Mouse (Mus musculus) heart, postnatal 0 days (tissue): ENCODE results near the gene Ugt1a6b. TPM values are rescaled to one million over a fixed set of nuclear protein-coding genes. Genes with fewer than 3 reads are reported as not detected.

Experiments used
- ATAC-seq: fragments of 200-750 bp; cut with Nextera tagmentation; 2 replicates; pipeline ENCODE4 v1.8.0; 2017; ENCODE audit warnings: low read depth, moderate number of reproducible peaks, moderate library complexity; ENCODE audit not compliant: insufficient read depth
- DNase-seq: peaks from one replicate; pipeline ENCODE4 v3.0.0-alpha.2; 2016; ENCODE audit warnings: low spot score
- H3K27ac ChIP-seq: fragments of 300-500 bp; sonication (generic); 2 replicates; pipeline ENCODE4 v1.5.1; 2014; ENCODE audit warnings: low read depth, mild to moderate bottlenecking
- H3K27me3 ChIP-seq: fragments of 300-500 bp; sonication (generic); 2 replicates; pipeline ENCODE4 v1.6.1; 2014; ENCODE audit warnings: low read length, mixed read lengths; ENCODE audit not compliant: control insufficient read depth, insufficient read depth
- H3K36me3 ChIP-seq: fragments of 300-500 bp; sonication (generic); replicated peaks from 2 replicates; pipeline ENCODE4 v1.6.1; 2014; ENCODE audit warnings: low read length, mixed read lengths; ENCODE audit not compliant: control insufficient read depth, insufficient read depth
- H3K4me1 ChIP-seq: fragments of 300-500 bp; sonication (generic); 2 replicates; pipeline ENCODE4 v1.6.1; 2014; ENCODE audit warnings: antibody characterized with exemption; ENCODE audit not compliant: control insufficient read depth, insufficient read depth
- H3K4me2 ChIP-seq: fragments of 300-500 bp; sonication (generic); 2 replicates; pipeline ENCODE4 v1.6.1; 2014; ENCODE audit warnings: low read depth, mild to moderate bottlenecking, low read length, moderate library complexity
- H3K4me3 ChIP-seq: fragments of 300-500 bp; sonication (generic); 2 replicates; pipeline ENCODE4 v1.5.1; 2014; ENCODE audit warnings: low read depth, low read length
- H3K9ac ChIP-seq: fragments of 300-500 bp; sonication (generic); replicated peaks from 2 replicates; pipeline ENCODE4 v1.6.1; 2014; ENCODE audit warnings: low read depth, low read length, mixed read lengths
- H3K9me3 ChIP-seq: fragments of 300-500 bp; sonication (generic); replicated peaks from 2 replicates; pipeline ENCODE4 v1.6.1; 2016; ENCODE audit warnings: low read length; ENCODE audit not compliant: control insufficient read depth
- CTCF ChIP-seq: IDR thresholded peaks from 2 replicates; pipeline ENCODE4 v1.5.1; 2016; ENCODE audit warnings: antibody characterized with exemption, control low read depth, low read depth
- EP300 ChIP-seq: IDR thresholded peaks from 2 replicates; pipeline ENCODE4 v1.6.1; 2016; ENCODE audit warnings: antibody characterized with exemption, low read depth
- WGBS: fragments of 180-500 bp; shearing (Covaris S2); extraction: QIAGEN DNeasy Blood & Tissue Kit; methylation state at CpG from one replicate; pipeline ENCODE4 v1.1.7; 2014; 5-methylcytosine and 5-hydroxymethylcytosine counted together
- polyA plus RNA-seq: library from polyadenylated mRNA; unstranded; fragments of >200 nt; fragmentation: Nextera tagmentation; extraction: Ambion mirVana; gene quantifications from 2 replicates; pipeline ENCODE4 v1.2.1, GENCODE M21; 2015
- total RNA-seq: library from RNA; depleted of rRNA; stranded (reverse); fragments of >200 nt; gene quantifications from 2 replicates; pipeline ENCODE4 v1.2.3, GENCODE M21; 2014; ENCODE audit warnings: low replicate concordance; rRNA removed

Ugt1a6b gene
- total and polyA plus RNA-seq, 2 experiments from 2014 or later = 0.19 TPM; not detected in 1

DNA sequence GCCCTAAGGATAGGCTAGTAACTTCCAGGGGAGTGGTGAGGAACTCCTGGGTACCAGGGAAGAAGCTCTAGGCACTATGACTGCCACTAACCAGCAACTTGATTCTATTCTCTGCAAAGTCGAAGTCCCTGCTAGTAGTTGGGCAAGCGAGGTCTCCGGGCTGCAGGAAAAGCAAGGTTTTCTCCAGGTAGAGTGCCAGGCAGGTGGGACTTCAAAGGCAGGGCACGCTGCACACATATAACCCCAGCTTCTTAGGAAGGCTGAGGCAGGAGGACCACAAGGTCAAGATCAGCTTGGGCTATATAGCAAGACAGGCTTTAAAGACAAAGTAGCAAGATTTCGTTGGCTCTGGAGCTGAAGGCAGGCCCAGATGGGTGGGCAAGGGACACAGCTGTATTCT, 160.7 kb downstream of the Ugt1a6b start:
- no peaks in the 10 kb centered on the region for H3K9me3 ChIP-seq
- no peak overlapping the region for H3K9ac ChIP-seq
- peaks cover 93% of the 10 kb centered on the region for H3K36me3 ChIP-seq
- H3K4me1 ChIP-seq = peaks cover 16% of the 10 kb centered on the region
- no peak for TF ChIP-seq EP300
- ATAC-seq (no peak), DNase-seq (no peak)
- no peak overlapping the region for H3K4me3 ChIP-seq
- no peak overlapping the region for H3K27ac ChIP-seq
- no peak overlapping the region for H3K4me2 ChIP-seq
- no peaks in the 10 kb centered on the region for H3K27me3 ChIP-seq
- WGBS = 90% methylated on average over 5 of the region's 5 CpGs

DNA sequence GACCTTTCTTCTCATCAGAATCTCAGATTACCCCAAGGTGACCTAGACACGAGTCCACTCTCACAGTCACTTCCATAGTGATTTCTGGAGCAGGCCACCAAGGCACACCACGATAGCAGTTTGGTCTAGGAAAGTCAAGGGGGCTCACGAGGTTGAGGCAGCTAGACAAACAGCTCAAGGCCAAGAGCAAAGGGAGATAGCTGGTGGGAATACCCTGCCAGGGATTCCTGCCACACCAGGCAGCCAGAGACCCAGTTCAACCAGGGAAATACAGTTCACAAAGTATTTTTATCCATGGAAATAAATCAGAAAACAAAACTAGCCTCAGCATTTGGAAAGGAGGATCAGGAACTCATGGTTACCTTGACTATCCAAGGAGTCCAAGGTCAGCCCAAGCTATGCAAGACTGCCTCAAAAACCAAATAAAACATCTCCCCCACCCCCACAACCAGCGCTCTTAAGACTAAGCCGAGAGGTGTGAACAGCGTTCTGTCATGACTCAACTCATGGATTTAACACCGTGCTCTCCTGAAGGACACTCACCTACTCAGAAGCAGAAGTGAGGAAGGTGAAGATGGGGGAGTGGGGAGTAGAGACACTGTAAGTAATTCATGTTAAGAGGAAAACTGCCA, 161.3 kb downstream of the Ugt1a6b start:
- peaks cover 10% of the 10 kb centered on the region for H3K4me1 ChIP-seq
- 74% methylated on average over 7 of the region's 7 CpGs for WGBS
- TF ChIP-seq CTCF = no peak
- no peak for TF ChIP-seq EP300
- H3K27ac ChIP-seq = no peak overlapping the region
- no peak overlapping the region for H3K4me3 ChIP-seq
- DNase-seq (no peak), ATAC-seq (no peak)
- H3K27me3 ChIP-seq = no peaks in the 10 kb centered on the region
- no peaks in the 10 kb centered on the region for H3K9me3 ChIP-seq
- no peak overlapping the region for H3K4me2 ChIP-seq
- no peak overlapping the region for H3K9ac ChIP-seq
- peaks cover 99% of the 10 kb centered on the region for H3K36me3 ChIP-seq

GRCm38 (mm10) chr1:88264869-88265240, 161.8 kb downstream of the Ugt1a6b start:
- no peak for ATAC-seq
- 67% methylated on average over 4 of the region's 4 CpGs for WGBS

DNA sequence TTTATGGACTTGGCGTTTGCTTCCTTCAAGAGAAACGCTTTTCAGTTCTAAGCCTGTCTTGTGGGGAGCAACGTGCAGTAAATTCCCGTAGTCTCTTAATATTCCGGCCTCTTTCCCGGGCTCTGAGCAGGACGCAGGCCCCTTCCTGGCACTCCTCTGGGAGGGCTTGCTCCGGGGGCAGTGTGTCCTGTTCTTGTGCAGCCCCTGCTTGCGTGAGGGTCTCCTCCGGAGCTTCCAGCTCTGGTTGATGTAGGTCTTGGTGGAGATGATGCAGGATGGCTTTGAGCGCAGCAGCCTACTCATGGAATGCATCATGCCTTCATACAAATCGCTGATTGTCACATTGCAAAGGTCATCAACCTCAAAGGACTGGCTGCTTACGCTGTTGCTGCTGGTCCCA, 163.1 kb downstream of the Ugt1a6b start:
- no peak overlapping the region for H3K4me2 ChIP-seq
- no peak overlapping the region for H3K27ac ChIP-seq
- 88% methylated on average over 13 of the region's 13 CpGs for WGBS
- no peaks in the 10 kb centered on the region for H3K27me3 ChIP-seq
- 0 out of 2 replicates have a peak, but pooled peaks cover 5% of the 10 kb centered on the region for H3K4me1 ChIP-seq
- H3K36me3 ChIP-seq = peaks cover 90% of the 10 kb centered on the region
- no peak overlapping the region for H3K4me3 ChIP-seq
- no peak overlapping the region for H3K9ac ChIP-seq
- DNase-seq (no peak), ATAC-seq (no peak)
- no peaks in the 10 kb centered on the region for H3K9me3 ChIP-seq
- TF ChIP-seq CTCF (no peak), EP300 (no peak)

More at GRCm38 (mm10) chr1:88264869-88265240, 161.8 kb downstream of the Ugt1a6b start:
- Histone ChIP-seq H3K4me1 (0 out of 2 replicates have a peak, but pooled peaks cover 5% of the 10 kb centered on the region), H3K4me2 (no peak overlapping the region), H3K4me3 (no peak overlapping the region), H3K9ac (no peak overlapping the region), H3K36me3 (peaks cover 99% of the 10 kb centered on the region), H3K27me3 (no peaks in the 10 kb centered on the region), H3K9me3 (no peaks in the 10 kb centered on the region), H3K27ac (no peak overlapping the region)
- TF ChIP-seq CTCF (no peak), EP300 (no peak)
- no peak for DNase-seq

DNA sequence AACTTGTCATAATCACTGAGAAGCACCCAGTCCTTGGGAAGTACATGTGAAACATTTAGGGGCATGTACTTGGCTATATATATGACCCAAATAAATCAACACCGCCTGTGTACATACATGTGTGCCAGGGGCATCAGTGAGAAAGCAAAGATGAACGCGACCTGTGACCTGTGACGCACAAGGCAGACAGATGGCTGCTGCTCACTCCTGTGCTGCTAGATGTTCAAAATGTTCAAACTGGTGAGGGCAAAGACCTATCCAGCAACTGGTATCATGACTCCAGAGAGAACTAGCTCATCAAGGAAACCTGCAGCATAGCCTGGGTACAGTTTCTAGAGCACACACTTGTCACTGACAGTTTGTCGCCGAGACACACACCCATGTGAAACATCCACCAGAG, 164.4 kb downstream of the Ugt1a6b start:
- 93% methylated on average over 6 of the region's 6 CpGs for WGBS
- H3K9me3 ChIP-seq = no peaks in the 10 kb centered on the region
- no peak overlapping the region for H3K9ac ChIP-seq
- no peak overlapping the region for H3K4me3 ChIP-seq
- H3K27me3 ChIP-seq = no peaks in the 10 kb centered on the region
- ATAC-seq (no peak), DNase-seq (no peak)
- H3K4me1 ChIP-seq = 0 out of 2 replicates have a peak, but pooled peaks cover 1% of the 10 kb centered on the region
- TF ChIP-seq CTCF (no peak), EP300 (no peak)
- no peak overlapping the region for H3K4me2 ChIP-seq
- H3K36me3 ChIP-seq = peaks cover 88% of the 10 kb centered on the region
- no peak overlapping the region for H3K27ac ChIP-seq

GRCm38 (mm10) chr1:88268070-88268469, 165.0 kb downstream of the Ugt1a6b start:
- Histone ChIP-seq H3K27me3 (no peaks in the 10 kb centered on the region), H3K4me3 (no peak overlapping the region), H3K4me1 (no peaks in the 10 kb centered on the region), H3K36me3 (peaks cover 88% of the 10 kb centered on the region), H3K27ac (no peak overlapping the region), H3K4me2 (no peak overlapping the region), H3K9ac (no peak overlapping the region), H3K9me3 (no peaks in the 10 kb centered on the region)
- ATAC-seq (no peak), DNase-seq (no peak)
- TF ChIP-seq EP300 (no peak), CTCF (no peak)
- 80% methylated on average over 6 of the region's 6 CpGs for whole genome bisulfite sequencing

Other genes with a start within 250 kb of the Ugt1a6b start
- gene Dgkd, start 250.0 kb upstream of the Ugt1a6b start, total RNA-seq = 37.3 and 40.5 TPM in 2 replicates
- gene Dgkd, start 250.0 kb upstream of the Ugt1a6b start, polyA plus RNA-seq = 12.4 and 14.1 TPM in 2 replicates
- 27.4 and 33.5 TPM in 2 replicates for gene Usp40, start 94.7 kb upstream of the Ugt1a6b start, total RNA-seq
- 15.7 and 18.6 TPM in 2 replicates for gene Usp40, start 94.7 kb upstream of the Ugt1a6b start, polyA plus RNA-seq
- not detected in 2 replicates for gene Ugt1a10, start 47.9 kb upstream of the Ugt1a6b start, total RNA-seq
- gene Ugt1a10, start 47.9 kb upstream of the Ugt1a6b start, polyA plus RNA-seq = not detected in 2 replicates
- gene Ugt1a9, start 32.5 kb upstream of the Ugt1a6b start, total RNA-seq = not detected in 2 replicates
- gene Ugt1a9, start 32.5 kb upstream of the Ugt1a6b start, polyA plus RNA-seq = not detected in 2 replicates
- not detected in 2 replicates for gene Ugt1a8, start 15.4 kb upstream of the Ugt1a6b start, total RNA-seq
- gene Ugt1a8, start 15.4 kb upstream of the Ugt1a6b start, polyA plus RNA-seq = not detected in 2 replicates
- 0.73 and 0.99 TPM in 2 replicates for gene Ugt1a7c, start 8.2 kb upstream of the Ugt1a6b start, total RNA-seq
- 1.8 and 1.9 TPM in 2 replicates for gene Ugt1a7c, start 8.2 kb upstream of the Ugt1a6b start, polyA plus RNA-seq
- 1.9 and 2.2 TPM in 2 replicates for gene Ugt1a6a, start 31.6 kb downstream of the Ugt1a6b start, total RNA-seq
- gene Ugt1a6a, start 31.6 kb downstream of the Ugt1a6b start, polyA plus RNA-seq = 0.66 and 1.0 TPM in 2 replicates
- not detected in 2 replicates for gene Ugt1a5, start 62.8 kb downstream of the Ugt1a6b start, total RNA-seq
- not detected in 2 replicates for gene Ugt1a5, start 62.8 kb downstream of the Ugt1a6b start, polyA plus RNA-seq
- gene Ugt1a2, start 97.3 kb downstream of the Ugt1a6b start, total RNA-seq = not detected in 2 replicates
- not detected in 2 replicates for gene Ugt1a2, start 97.3 kb downstream of the Ugt1a6b start, polyA plus RNA-seq
- gene Dnajb3, start 102.5 kb downstream of the Ugt1a6b start, total RNA-seq = 0.46 and 3.8 TPM in 2 replicates
- gene Dnajb3, start 102.5 kb downstream of the Ugt1a6b start, polyA plus RNA-seq = 2.7 and 3.2 TPM in 2 replicates
- gene Ugt1a1, start 108.7 kb downstream of the Ugt1a6b start, total RNA-seq = not detected in 2 replicates
- gene Ugt1a1, start 108.7 kb downstream of the Ugt1a6b start, polyA plus RNA-seq = 0.07 TPM in 1 of 2 replicates, not detected in the other
- gene Mroh2a, start 123.7 kb downstream of the Ugt1a6b start, total RNA-seq = not detected in 2 replicates
- gene Mroh2a, start 123.7 kb downstream of the Ugt1a6b start, polyA plus RNA-seq = 0.08 and 0.23 TPM in 2 replicates
- gene Hjurp, start 174.4 kb downstream of the Ugt1a6b start, total RNA-seq = 95.2 and 97.3 TPM in 2 replicates
- 28.0 and 29.3 TPM in 2 replicates for gene Hjurp, start 174.4 kb downstream of the Ugt1a6b start, polyA plus RNA-seq
- not detected in 2 replicates for gene Trpm8, start 174.4 kb downstream of the Ugt1a6b start, total RNA-seq
- not detected in 2 replicates for gene Trpm8, start 174.4 kb downstream of the Ugt1a6b start, polyA plus RNA-seq